Mouse (Mus musculus) frontal cortex, postnatal 14 days (tissue): Measurements from ENCODE around the gene Commd6.
"Not testable (repeated sequence)": the region's sequence is repeated elsewhere in the genome, so short reads cannot be mapped to it uniquely, and the experiment has no call there.

ENCODE experiments used
- DNase-seq, 2 experiments: peaks; one replicate each; pipeline ENCODE4 v3.0.0; 2022; ENCODE audit warnings: low spot score in 2 of 2

The Commd6 gene

GRCm38 (mm10) chr14:101608519-101609368, 31.7 kb downstream of the Commd6 start, which contains the start of gene Tbc1d4:
Gene Tbc1d4 (minus strand): TSS chr14:101609191.
- peak; percentile 41 to 57 for DNase-seq

- DNase-seq = peak; percentile 8 to 14
Measured at GRCm38 (mm10) chr14:101607631-101608518, 32.6 kb downstream of the Commd6 start.

- no peak for DNase-seq
Measured at GRCm38 (mm10) chr14:101605843-101606242, 34.6 kb downstream of the Commd6 start.

- DNase-seq = no peak
Measured at GRCm38 (mm10) chr14:101602851-101603250, 37.6 kb downstream of the Commd6 start.

- no peak for DNase-seq
Measured at GRCm38 (mm10) chr14:101597096-101597715, 43.3 kb downstream of the Commd6 start.

GRCm38 (mm10) chr14:101596691-101597090, 43.8 kb downstream of the Commd6 start:
- no peak for DNase-seq

- DNase-seq = no peak
Measured at GRCm38 (mm10) chr14:101595301-101596080, 45.0 kb downstream of the Commd6 start.

- no peak for DNase-seq
Measured at GRCm38 (mm10) chr14:101594001-101594400, 46.5 kb downstream of the Commd6 start.

- DNase-seq = no peak
Measured at GRCm38 (mm10) chr14:101593340-101593739, 47.1 kb downstream of the Commd6 start.

GRCm38 (mm10) chr14:101591101-101591500, 49.4 kb downstream of the Commd6 start:
- DNase-seq = no peak

GRCm38 (mm10) chr14:101588209-101588991, 52.1 kb downstream of the Commd6 start:
- not testable (repeated sequence) for DNase-seq

- not testable (repeated sequence) for DNase-seq
Measured at GRCm38 (mm10) chr14:101587366-101588040, 53.0 kb downstream of the Commd6 start.

GRCm38 (mm10) chr14:101586096-101586495, 54.4 kb downstream of the Commd6 start:
- DNase-seq = no peak
